Mouse (Mus musculus): ENCODE measurements around the gene Larp6. TPM values are rescaled to one million over a fixed set of nuclear protein-coding genes. Genes with fewer than 3 reads are reported as not detected.

Gene Larp6
- polyA plus RNA-seq, 2 experiments from 2014 or later, result not detected

GRCm38 (mm10) chr9:60768393-60768792 is 55.6 kb downstream of the Larp6 start:
- ATAC-seq, result no peak

GRCm38 (mm10) chr9:60769711-60770111 is 56.9 kb downstream of the Larp6 start:
- ATAC-seq, result no peak

- no peak for ATAC-seq
Observed at GRCm38 (mm10) chr9:60773713-60774112, 60.9 kb downstream of the Larp6 start.

- no peak for ATAC-seq
Observed at GRCm38 (mm10) chr9:60776899-60777298, 64.1 kb downstream of the Larp6 start.

GRCm38 (mm10) chr9:60782057-60782789 is 69.4 kb downstream of the Larp6 start:
- ATAC-seq, result no peak

GRCm38 (mm10) chr9:60785069-60785468 is 72.3 kb downstream of the Larp6 start:
- ATAC-seq, result no peak

GRCm38 (mm10) chr9:60787517-60788110 is 74.8 kb downstream of the Larp6 start:
- no peak for ATAC-seq

Other genes starting within 250 kb of the Larp6 start
- gene Thsd4, start 190.9 kb upstream of the Larp6 start, polyA plus RNA-seq (2017; shearing (Covaris generic)), result not detected
- 1 to 10 TPM; 1.8 to 2.1 TPM for gene Lrrc49, start 24.8 kb upstream of the Larp6 start, polyA plus RNA-seq (2017; shearing (Covaris generic))
- not detected for gene Uaca, start 81.6 kb downstream of the Larp6 start, polyA plus RNA-seq (2017; shearing (Covaris generic))